Mouse (Mus musculus) liver, embryonic 15.5 days (tissue): ENCODE data around the gene Olfr474. TPM values are rescaled to one million over a fixed set of nuclear protein-coding genes. Genes with fewer than 3 reads are reported as not detected.
"Not testable (repeated sequence)": the region's sequence is repeated elsewhere in the genome, so short reads cannot be mapped to it uniquely, and the experiment has no call there.

Source experiments
- ATAC-seq: fragments of 200-750 bp; cut with Nextera tagmentation; 2 replicates; pipeline ENCODE4 v1.8.0; 2017; ENCODE audit warnings: moderate number of reproducible peaks, mild to moderate bottlenecking, moderate library complexity; ENCODE audit not compliant: insufficient read depth
- H3K27ac ChIP-seq: fragments of 300-500 bp; sonication (generic); replicated peaks from 2 replicates; pipeline ENCODE4 v1.5.1; 2015; ENCODE audit warnings: mild to moderate bottlenecking, inconsistent platforms
- H3K27me3 ChIP-seq: fragments of 300-500 bp; sonication (generic); 2 replicates; pipeline ENCODE4 v1.6.1; 2015; ENCODE audit warnings: mild to moderate bottlenecking, inconsistent platforms
- H3K36me3 ChIP-seq: fragments of 300-500 bp; sonication (generic); replicated peaks from 2 replicates; pipeline ENCODE4 v1.6.1; 2015; ENCODE audit warnings: moderate library complexity, mild to moderate bottlenecking, inconsistent platforms
- H3K4me1 ChIP-seq: fragments of 300-500 bp; sonication (generic); replicated peaks from 2 replicates; pipeline ENCODE4 v1.6.1; 2015; ENCODE audit warnings: inconsistent platforms
- H3K4me2 ChIP-seq: fragments of 300-500 bp; sonication (generic); 2 replicates; pipeline ENCODE4 v1.6.1; 2015; ENCODE audit warnings: moderate library complexity, mild to moderate bottlenecking, inconsistent platforms
- H3K4me3 ChIP-seq: fragments of 300-500 bp; sonication (generic); replicated peaks from 2 replicates; pipeline ENCODE4 v1.5.1; 2015; ENCODE audit warnings: mild to moderate bottlenecking, inconsistent platforms
- H3K9ac ChIP-seq: fragments of 300-500 bp; sonication (generic); 2 replicates; pipeline ENCODE4 v1.6.1; 2015; ENCODE audit warnings: moderate library complexity, mild to moderate bottlenecking, inconsistent platforms
- H3K9me3 ChIP-seq: fragments of 300-500 bp; sonication (generic); replicated peaks from 2 replicates; pipeline ENCODE4 v1.6.1; 2016; ENCODE audit warnings: inconsistent platforms
- WGBS: fragments of 180-500 bp; shearing (Covaris S2); methylation state at CpG from one replicate; pipeline ENCODE4 v1.1.7; 2015; ENCODE audit warnings: mixed read lengths; ENCODE audit not compliant: insufficient replicate concordance; 5-methylcytosine and 5-hydroxymethylcytosine counted together
- polyA plus RNA-seq: library from polyadenylated mRNA; unstranded; fragments of >200 nt; fragmentation: Nextera tagmentation; extraction: Ambion mirVana; gene quantifications from 2 replicates; pipeline ENCODE4 v1.2.1, GENCODE M21; 2015

Gene Olfr474
- polyA plus RNA-seq: not detected in 2 replicates

DNA sequence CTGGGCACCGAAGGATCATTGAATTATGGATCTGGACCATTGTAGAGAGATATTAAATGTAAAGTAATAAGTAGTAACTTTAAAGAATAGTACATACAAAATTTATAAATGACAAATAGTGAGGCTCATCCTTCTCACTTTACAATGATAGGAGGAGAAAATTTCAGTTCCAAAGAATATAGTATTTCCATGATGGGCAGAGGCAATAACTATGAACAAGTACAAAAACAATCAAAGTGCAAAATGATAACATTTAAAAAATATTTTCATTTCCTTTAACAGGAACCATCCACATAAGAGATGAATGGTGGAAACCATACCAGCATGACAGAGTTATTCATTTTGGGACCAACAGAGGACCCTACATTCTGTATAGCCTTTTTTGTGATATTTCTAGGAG is at the start of gene Olfr474:
Gene Olfr474, plus strand, starts transcription at position 301 of the 400 bp plus-strand sequence.
- H3K4me1 ChIP-seq: no peaks in the 10 kb centered on the region
- no peak within 1 kb of the TSS for H3K4me3 ChIP-seq
- ATAC-seq: no peak
- H3K27me3 ChIP-seq: no peaks in the 10 kb centered on the region
- WGBS: 58% methylated on average over 1 of the region's 1 CpGs
- H3K27ac ChIP-seq: no peak within 1 kb of the TSS
- no peak within 1 kb of the TSS for H3K4me2 ChIP-seq
- no peaks in the 10 kb centered on the region for H3K36me3 ChIP-seq
- H3K9ac ChIP-seq: no peak within 1 kb of the TSS
- no peaks in the 10 kb centered on the region for H3K9me3 ChIP-seq

GRCm38 (mm10) chr7:107930146-107930545 is 24.3 kb upstream of the Olfr474 start, which contains the start of gene Olfr473:
Gene Olfr473 (plus strand): TSS chr7:107930446.
- no peaks in the 10 kb centered on the region for H3K4me1 ChIP-seq
- no peak within 1 kb of the TSS for H3K9ac ChIP-seq
- no peaks in the 10 kb centered on the region for H3K27me3 ChIP-seq
- H3K9me3 ChIP-seq: no peaks in the 10 kb centered on the region
- no peaks in the 10 kb centered on the region for H3K36me3 ChIP-seq
- ATAC-seq: no peak
- no peak within 1 kb of the TSS for H3K4me2 ChIP-seq
- 87% methylated on average over 1 of the region's 1 CpGs for WGBS
- no peak within 1 kb of the TSS for H3K4me3 ChIP-seq
- no peak within 1 kb of the TSS for H3K27ac ChIP-seq

DNA sequence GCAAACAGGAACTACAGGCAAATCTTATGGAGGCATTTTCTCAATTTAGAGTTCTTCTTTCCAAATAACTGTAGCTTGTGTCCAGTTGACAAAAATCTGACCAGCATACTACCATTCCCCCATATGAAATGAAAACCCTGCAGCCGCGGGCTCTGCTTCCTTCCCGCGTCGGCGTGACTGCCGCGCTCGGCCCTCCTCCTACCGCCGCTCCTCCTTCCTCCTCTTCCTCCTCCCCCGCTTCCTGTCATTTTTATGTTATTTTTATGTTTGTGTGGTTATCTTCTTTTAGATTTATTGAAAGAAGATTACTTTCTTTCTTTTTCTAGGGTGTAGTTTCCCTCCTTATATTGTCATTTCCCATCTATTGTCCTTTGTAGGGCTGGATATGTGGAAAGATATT is 1.9 kb upstream of the Olfr474 start:
- not testable (repeated sequence) for H3K36me3 ChIP-seq, H3K4me1 ChIP-seq, H3K27me3 ChIP-seq, ATAC-seq, H3K4me2 ChIP-seq, H3K9ac ChIP-seq, H3K27ac ChIP-seq, H3K4me3 ChIP-seq, H3K9me3 ChIP-seq
- 89% methylated on average over 12 of the region's 12 CpGs for WGBS

- ATAC-seq: no peak
- H3K27me3 ChIP-seq: no peaks in the 10 kb centered on the region
- 30% methylated on average over 1 of the region's 1 CpGs for WGBS
- H3K27ac ChIP-seq: no peak within 1 kb of the TSS
- H3K9me3 ChIP-seq: no peaks in the 10 kb centered on the region
- no peak within 1 kb of the TSS for H3K4me2 ChIP-seq
- no peak within 1 kb of the TSS for H3K4me3 ChIP-seq
- no peaks in the 10 kb centered on the region for H3K36me3 ChIP-seq
- H3K4me1 ChIP-seq: no peaks in the 10 kb centered on the region
- H3K9ac ChIP-seq: no peak within 1 kb of the TSS
Observed at GRCm38 (mm10) chr7:107964503-107964902, 10.1 kb downstream of the Olfr474 start, which contains the start of gene Olfr476. Gene Olfr476 (plus strand): TSS chr7:107964803.

DNA sequence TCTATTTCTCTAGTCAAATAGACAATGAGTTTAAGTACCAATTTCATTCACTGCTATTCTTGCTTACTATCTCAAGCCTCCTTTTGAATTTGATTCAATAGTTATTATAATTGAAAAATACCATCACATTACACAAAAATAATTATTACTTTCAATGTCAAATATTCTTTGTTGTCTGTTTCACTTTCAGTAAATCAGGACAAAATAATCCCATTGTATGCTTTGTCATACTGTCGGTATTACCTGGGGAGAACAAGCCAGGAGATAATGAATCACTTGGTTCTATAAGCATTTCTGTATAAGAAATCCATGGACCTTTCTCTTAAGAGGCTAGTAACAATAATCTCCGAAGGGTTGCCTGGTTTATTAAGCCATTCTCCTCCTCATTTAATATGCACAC is 31.9 kb downstream of the Olfr474 start, which contains the start of gene Olfr477:
Gene Olfr477, plus strand, starts transcription at position 301 of the 400 bp plus-strand sequence.
- Histone ChIP-seq H3K4me1 (no peaks in the 10 kb centered on the region), H3K9ac (no peak within 1 kb of the TSS), H3K4me3 (no peak within 1 kb of the TSS), H3K4me2 (no peak within 1 kb of the TSS), H3K36me3 (no peaks in the 10 kb centered on the region), H3K27me3 (no peaks in the 10 kb centered on the region), H3K9me3 (no peaks in the 10 kb centered on the region), H3K27ac (no peak within 1 kb of the TSS)
- 48% methylated on average over 2 of the region's 2 CpGs for WGBS
- no peak for ATAC-seq

Other genes starting within 250 kb of the Olfr474 start
- gene Cyb5r2, start 196.6 kb upstream of the Olfr474 start, polyA plus RNA-seq: not detected in 2 replicates
- not detected in 2 replicates for gene Ovch2, start 153.4 kb upstream of the Olfr474 start, polyA plus RNA-seq
- gene Olfr467, start 142.4 kb upstream of the Olfr474 start, polyA plus RNA-seq: not detected in 2 replicates
- gene Olfr469, start 129.1 kb upstream of the Olfr474 start, polyA plus RNA-seq: not detected in 2 replicates
- gene Olfr470, start 107.2 kb upstream of the Olfr474 start, polyA plus RNA-seq: not detected in 2 replicates
- gene Olfr472, start 56.7 kb upstream of the Olfr474 start, polyA plus RNA-seq: not detected in 2 replicates
- not detected in 2 replicates for gene Olfr473, start 24.2 kb upstream of the Olfr474 start, polyA plus RNA-seq
- gene Olfr476, start 10.2 kb downstream of the Olfr474 start, polyA plus RNA-seq: not detected in 2 replicates
- not detected in 2 replicates for gene Olfr477, start 32.0 kb downstream of the Olfr474 start, polyA plus RNA-seq
- gene Olfr478, start 79.3 kb downstream of the Olfr474 start, polyA plus RNA-seq: not detected in 2 replicates
- not detected in 2 replicates for gene Olfr479, start 96.0 kb downstream of the Olfr474 start, polyA plus RNA-seq
- gene Olfr480, start 112.7 kb downstream of the Olfr474 start, polyA plus RNA-seq: not detected in 2 replicates
- gene Olfr481, start 125.2 kb downstream of the Olfr474 start, polyA plus RNA-seq: not detected in 2 replicates
- gene Olfr482, start 142.9 kb downstream of the Olfr474 start, polyA plus RNA-seq: 0.09 TPM in 1 of 2 replicates, not detected in the other
- not detected in 2 replicates for gene Olfr483, start 146.2 kb downstream of the Olfr474 start, polyA plus RNA-seq
- gene Olfr484, start 172.8 kb downstream of the Olfr474 start, polyA plus RNA-seq: not detected in 2 replicates
- gene Olfr485, start 205.2 kb downstream of the Olfr474 start, polyA plus RNA-seq: not detected in 2 replicates
- not detected in 2 replicates for gene Olfr486, start 218.1 kb downstream of the Olfr474 start, polyA plus RNA-seq